Mouse (Mus musculus) c-Kit-positive CD71-positive TER-119-negative erythroid progenitor cells, embryonic 14.5 days (primary cell): ENCODE data around the gene Sap30.
"Not testable (repeated sequence)": the region's sequence is repeated elsewhere in the genome, so short reads cannot be mapped to it uniquely, and the experiment has no call there.

Source experiments
- DNase-seq: peaks from one replicate; pipeline ENCODE4 v3.0.0-alpha.2; 2013; ENCODE audit warnings: low read depth

Gene Sap30

DNA sequence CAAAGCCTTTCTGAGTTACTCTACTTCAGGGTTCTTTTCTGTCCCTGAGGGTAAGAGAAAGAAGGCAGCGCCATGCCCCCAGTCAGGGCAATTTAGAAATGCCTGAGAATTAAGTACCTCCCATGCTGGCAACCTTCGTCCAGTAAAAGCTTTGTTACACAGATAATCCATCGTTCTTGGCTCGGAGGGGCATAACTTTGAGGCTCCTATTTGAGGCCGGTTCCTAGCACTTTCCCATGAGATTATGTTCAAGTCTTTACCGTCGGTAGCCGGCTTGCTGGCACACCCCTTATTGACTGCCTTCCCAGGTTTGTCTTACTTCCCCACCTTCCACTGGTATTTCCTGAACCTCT, 10.8 kb upstream of the Sap30 start:
- no peak for DNase-seq

- no peak for DNase-seq
These were observed 4.2 kb upstream of the Sap30 start for GRCm38 (mm10) chr8:57491873-57492272.

DNA sequence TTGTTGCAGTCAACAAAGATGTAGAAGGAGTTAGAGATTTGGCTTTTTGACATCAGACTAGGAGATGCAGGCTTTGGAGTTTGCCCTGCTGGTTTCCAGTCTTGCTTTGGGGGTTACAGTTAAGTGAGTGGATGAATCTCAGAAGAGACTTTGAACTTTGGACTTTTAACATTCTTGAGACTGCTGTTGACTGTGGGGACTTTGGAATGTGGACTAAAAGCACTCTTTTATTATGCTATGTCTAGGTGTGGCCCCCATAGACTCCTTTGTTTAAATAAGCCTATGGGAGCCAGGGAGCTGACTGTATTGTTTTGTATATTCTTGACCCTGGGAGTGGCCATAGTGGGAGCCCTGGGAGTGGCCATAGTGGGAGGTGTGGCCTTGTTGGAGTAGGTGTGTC, 2.2 kb upstream of the Sap30 start:
- no peak for DNase-seq

GRCm38 (mm10) chr8:57489366-57489765, 1.7 kb upstream of the Sap30 start:
- DNase-seq, result no peak

DNA sequence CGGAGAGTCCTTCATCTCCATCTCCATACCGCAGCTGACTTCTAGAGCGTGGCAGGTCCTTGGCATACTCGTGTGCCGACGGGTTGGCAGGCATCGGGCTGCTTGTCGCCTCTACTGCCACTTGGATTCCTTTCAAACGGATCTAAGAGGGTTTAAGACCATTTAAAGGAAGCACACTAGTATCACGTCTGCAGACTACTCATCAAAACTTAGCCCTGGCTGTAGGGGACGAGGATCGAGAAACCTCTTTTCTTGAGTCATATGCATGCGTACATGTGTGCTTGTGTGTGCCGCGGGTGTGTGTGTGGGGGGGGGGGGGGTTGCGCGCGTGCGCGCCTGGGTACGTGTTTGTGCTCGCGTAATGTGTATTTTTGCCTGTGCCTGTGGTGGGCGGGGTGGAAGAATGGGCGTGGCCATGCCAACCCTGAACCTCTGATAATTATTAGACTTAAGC, 679 bp upstream of the Sap30 start:
- DNase-seq, result peak; percentile 67

DNA sequence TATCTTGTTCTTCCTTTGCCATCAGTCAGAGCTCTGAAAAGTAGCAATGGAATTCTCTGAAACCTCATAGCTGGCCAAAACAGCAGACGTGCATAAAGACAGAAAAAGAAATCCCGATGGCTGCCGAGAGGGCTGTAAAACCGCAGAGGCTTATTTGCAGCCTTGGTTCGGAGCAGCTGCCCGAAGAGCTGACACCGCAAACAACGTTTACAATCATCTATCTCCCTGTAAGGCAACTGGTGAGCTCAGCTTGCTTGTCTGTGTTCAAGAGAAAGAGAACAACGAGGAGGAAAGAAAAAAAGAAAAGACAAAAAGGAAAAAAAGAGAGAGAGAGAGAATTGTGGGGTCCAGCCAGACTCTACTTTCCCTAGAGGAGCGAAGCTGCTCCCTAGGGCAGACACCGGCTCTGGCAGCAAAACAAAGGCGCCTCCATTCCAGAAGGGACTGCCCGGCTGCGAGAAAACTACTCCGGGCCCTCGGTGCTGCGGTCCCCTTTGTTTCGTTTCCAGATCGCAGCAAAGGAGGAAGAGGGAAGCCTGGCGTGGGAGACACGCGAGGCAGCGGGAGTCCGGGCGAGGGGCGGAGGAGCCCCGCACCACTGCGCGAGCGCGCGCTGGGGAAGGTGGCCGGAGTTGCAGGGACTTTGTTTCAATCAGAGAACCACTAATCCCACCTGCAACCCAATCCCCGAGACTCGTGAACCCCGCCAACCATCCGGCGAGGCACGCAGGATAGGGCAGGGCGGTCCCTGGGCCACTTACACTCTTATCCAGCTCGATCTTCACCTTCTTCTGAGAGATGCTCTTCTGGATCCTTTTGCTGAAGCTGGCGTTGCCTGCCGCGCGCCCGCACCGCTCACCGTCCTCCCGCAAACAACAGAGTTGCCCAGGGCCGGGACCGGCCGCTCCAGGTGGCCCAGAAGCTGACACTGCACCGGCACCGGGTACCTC, 894 bp downstream of the Sap30 start:
- no peak for DNase-seq

GRCm38 (mm10) chr8:57480606-57481005, 7.1 kb downstream of the Sap30 start:
- DNase-seq, result no peak

DNA sequence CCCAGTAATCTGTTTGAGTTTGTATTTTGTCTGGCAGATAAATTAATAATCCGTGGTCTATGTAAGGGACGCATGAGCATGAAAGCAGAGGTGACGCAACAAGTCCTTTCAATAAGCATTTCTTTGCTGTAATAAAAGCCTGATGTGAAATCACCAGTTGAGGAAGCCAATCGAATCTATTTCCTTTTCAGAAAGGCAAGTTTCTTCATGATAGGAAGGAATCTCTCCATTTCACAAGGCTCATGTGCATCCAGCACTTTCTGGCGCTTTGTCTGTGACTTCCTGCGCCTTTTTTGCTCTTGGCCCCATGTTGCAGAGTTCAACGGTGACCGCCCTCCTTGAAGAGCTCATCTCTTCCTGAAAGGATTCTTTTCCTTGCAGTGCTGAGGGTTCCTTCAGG, 8.0 kb downstream of the Sap30 start:
- no peak for DNase-seq

DNA sequence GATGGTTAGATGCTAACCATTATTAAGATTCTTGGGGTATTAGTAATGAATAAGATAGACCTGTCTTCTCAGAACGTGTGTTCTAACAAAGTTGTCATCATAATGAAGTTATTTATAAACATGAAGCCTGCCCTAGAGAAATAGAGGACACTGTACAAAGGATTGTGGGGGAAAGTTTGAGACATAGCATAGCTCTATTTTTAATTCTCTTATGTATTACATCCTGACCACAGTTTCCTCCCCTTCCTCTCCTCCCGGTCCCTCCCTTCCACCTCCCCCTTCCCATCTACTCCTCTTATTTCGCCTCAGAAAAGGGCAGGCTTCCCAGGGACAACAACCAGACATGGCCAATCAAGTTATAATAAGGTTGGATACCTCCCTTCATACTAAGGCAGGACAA, 9.3 kb downstream of the Sap30 start:
- no peak for DNase-seq

GRCm38 (mm10) chr8:57473751-57474150, 13.9 kb downstream of the Sap30 start:
- DNase-seq, result no peak

GRCm38 (mm10) chr8:57470863-57471262, 16.8 kb downstream of the Sap30 start:
- DNase-seq, result no peak

GRCm38 (mm10) chr8:57468624-57469023, 19.0 kb downstream of the Sap30 start:
- no peak for DNase-seq

DNA sequence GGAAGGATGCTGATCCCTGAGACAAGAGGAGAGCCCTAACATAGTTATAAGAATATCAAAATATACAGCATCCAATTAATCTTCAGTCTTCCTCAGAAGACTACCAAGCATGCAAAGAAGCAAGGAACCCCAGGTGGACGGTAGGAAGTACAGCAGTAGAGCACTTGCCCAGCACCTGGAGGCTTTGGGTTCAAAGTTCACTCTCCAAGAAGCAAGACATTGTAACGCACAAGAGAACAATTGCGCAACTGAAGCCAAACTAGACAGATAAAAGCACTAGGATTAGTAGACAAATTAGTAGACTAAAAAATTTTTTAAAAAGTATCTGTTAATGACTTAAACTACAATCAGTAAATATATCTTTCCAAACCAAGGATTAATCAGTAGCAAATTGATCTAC, 23.9 kb downstream of the Sap30 start:
- DNase-seq, result no peak

DNA sequence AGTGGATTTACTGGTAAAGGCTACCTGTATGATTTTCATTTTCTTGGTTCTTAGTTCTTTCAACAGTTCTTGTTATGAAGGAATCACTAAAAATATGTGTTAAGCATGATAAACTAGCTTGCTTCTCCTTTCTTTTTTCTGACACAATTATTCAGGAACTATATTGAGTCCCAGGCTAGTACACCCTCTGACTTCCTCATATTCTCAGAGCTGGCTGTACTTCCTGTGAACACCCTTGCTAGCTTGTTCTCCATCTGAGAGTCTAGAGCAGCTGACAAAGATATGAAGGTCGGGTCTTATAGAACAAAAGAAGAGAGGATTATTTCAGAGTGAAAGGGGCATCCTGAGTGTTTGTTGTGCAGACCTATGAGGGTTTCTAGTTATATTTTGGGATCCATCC, 24.8 kb downstream of the Sap30 start:
- DNase-seq, result no peak

DNA sequence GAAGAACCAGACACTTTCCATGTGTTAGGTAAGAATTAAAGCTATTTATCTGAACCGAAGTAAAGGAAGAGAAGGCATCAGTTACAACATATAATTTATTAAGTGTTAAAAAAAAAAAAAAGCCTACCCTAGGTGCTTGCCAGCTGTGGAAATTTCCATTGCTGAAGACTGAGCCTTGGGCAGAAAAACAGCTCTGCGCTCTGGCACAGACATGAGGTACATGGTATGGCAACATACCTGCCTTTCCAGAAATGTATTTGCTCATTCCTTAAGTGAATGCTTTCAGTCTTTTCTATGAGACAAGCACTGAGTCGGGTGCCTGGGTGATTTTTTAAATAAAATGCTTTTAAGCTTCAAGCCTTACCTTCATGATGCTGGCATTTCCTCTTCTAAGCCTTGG, 29.7 kb downstream of the Sap30 start:
- DNase-seq, result no peak

GRCm38 (mm10) chr8:57457152-57457551, 30.5 kb downstream of the Sap30 start:
- DNase-seq, result no peak

DNA sequence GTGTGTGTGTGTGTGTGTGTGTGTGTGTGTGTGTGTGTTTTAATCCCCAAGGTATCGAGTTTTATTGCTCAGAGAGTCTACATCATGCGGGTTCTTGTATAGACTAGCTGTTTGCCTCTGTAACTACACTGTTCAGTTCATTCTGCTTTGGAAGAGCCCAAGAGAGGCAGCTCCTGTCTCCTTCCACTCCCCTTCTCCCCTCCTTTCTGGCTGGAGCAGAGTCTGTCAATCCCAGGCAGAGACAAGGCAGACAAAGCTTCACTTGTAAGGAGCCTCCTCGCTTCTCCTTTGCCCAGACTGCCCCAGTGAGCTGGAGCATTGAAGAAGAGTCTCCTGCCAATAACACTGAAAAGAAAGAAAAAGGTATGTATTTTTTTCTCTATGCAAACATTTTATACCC, 31.9 kb downstream of the Sap30 start, which contains the start of gene Scrg1:
Gene Scrg1 (plus strand): TSS at position 159 of the 400 bp plus-strand sequence.
- DNase-seq, result no peak

DNA sequence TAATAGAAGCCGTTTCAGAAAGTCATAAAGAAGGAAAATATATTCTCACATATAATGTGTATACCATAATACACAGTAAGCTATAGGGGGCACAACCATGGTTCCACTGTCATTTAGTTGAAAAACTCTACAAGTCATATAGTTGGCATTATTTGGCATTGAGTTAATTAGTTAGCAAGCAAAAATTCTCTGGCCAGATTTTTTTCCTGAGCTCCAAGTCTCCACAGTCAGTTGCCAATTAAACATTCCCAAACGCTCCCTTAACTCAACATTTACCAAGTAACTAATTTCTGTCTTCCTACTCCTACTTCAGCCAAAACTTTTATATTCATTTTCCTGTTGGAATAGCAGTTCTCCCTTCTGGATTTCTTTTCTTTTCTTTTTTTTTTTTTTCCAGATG, 34.3 kb downstream of the Sap30 start:
- no peak for DNase-seq

- no peak for DNase-seq
These were observed 35.8 kb downstream of the Sap30 start for GRCm38 (mm10) chr8:57451896-57452295.

DNA sequence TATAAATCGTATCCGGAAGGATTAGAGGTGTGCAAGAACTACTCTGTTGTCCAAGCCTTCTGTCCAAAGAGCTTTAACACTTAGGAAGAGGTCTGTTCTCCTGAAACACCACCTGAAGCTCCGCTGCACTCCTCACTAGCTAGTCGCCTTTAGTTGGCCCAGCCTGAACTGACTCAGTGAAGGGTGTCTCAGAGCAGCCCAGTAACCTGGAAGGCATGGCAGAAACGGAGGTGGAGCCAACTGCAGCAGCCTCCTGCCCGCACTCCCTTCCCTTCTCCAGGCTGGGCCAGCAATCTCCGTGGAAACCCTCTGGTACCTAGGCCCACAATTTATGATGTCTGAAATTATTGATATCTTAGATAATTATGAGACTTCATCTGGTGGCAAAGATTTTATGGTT, 36.9 kb downstream of the Sap30 start:
- no peak for DNase-seq

GRCm38 (mm10) chr8:57445901-57446300, 41.8 kb downstream of the Sap30 start:
- not testable (repeated sequence) for DNase-seq

DNA sequence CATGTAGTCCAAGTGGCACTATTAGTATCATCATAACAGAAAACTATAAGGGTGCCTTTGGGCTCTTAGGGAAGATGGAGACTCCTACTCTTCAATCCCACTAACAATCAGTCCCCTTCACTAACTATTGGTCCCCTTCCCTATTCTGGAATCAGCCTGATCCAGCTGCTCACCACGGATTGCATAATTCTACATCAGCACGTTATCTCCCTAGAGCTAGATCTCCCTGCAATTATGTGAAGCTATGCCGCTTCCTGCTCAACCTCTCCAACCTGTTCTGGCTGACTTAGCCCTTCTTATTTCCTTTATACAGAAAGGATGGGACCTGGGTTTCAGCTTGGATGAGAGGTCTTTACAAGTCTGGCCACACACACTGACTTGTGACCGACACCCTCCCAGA, 44.4 kb downstream of the Sap30 start:
- no peak for DNase-seq

- DNase-seq, result no peak
These were observed 46.1 kb downstream of the Sap30 start for GRCm38 (mm10) chr8:57441556-57441955.

GRCm38 (mm10) chr8:57441131-57441530, 46.5 kb downstream of the Sap30 start:
- DNase-seq, result no peak
